Mouse (Mus musculus) liver, embryonic 15.5 days (tissue): ENCODE data around the gene Rxrb. TPM values are rescaled to one million over a fixed set of nuclear protein-coding genes. Genes with fewer than 3 reads are reported as not detected.
"Not testable (repeated sequence)": the region's sequence is repeated elsewhere in the genome, so short reads cannot be mapped to it uniquely, and the experiment has no call there.

Source experiments
- ATAC-seq: fragments of 200-750 bp; cut with Nextera tagmentation; 2 replicates; pipeline ENCODE4 v1.8.0; 2017; ENCODE audit warnings: moderate number of reproducible peaks, mild to moderate bottlenecking, moderate library complexity; ENCODE audit not compliant: insufficient read depth
- H3K27ac ChIP-seq: fragments of 300-500 bp; sonication (generic); replicated peaks from 2 replicates; pipeline ENCODE4 v1.5.1; 2015; ENCODE audit warnings: mild to moderate bottlenecking, inconsistent platforms
- H3K27me3 ChIP-seq: fragments of 300-500 bp; sonication (generic); 2 replicates; pipeline ENCODE4 v1.6.1; 2015; ENCODE audit warnings: mild to moderate bottlenecking, inconsistent platforms
- H3K36me3 ChIP-seq: fragments of 300-500 bp; sonication (generic); replicated peaks from 2 replicates; pipeline ENCODE4 v1.6.1; 2015; ENCODE audit warnings: moderate library complexity, mild to moderate bottlenecking, inconsistent platforms
- H3K4me1 ChIP-seq: fragments of 300-500 bp; sonication (generic); replicated peaks from 2 replicates; pipeline ENCODE4 v1.6.1; 2015; ENCODE audit warnings: inconsistent platforms
- H3K4me2 ChIP-seq: fragments of 300-500 bp; sonication (generic); 2 replicates; pipeline ENCODE4 v1.6.1; 2015; ENCODE audit warnings: moderate library complexity, mild to moderate bottlenecking, inconsistent platforms
- H3K4me3 ChIP-seq: fragments of 300-500 bp; sonication (generic); replicated peaks from 2 replicates; pipeline ENCODE4 v1.5.1; 2015; ENCODE audit warnings: mild to moderate bottlenecking, inconsistent platforms
- H3K9ac ChIP-seq: fragments of 300-500 bp; sonication (generic); 2 replicates; pipeline ENCODE4 v1.6.1; 2015; ENCODE audit warnings: moderate library complexity, mild to moderate bottlenecking, inconsistent platforms
- H3K9me3 ChIP-seq: fragments of 300-500 bp; sonication (generic); replicated peaks from 2 replicates; pipeline ENCODE4 v1.6.1; 2016; ENCODE audit warnings: inconsistent platforms
- WGBS: fragments of 180-500 bp; shearing (Covaris S2); methylation state at CpG from one replicate; pipeline ENCODE4 v1.1.7; 2015; ENCODE audit warnings: mixed read lengths; ENCODE audit not compliant: insufficient replicate concordance; 5-methylcytosine and 5-hydroxymethylcytosine counted together
- polyA plus RNA-seq: library from polyadenylated mRNA; unstranded; fragments of >200 nt; fragmentation: Nextera tagmentation; extraction: Ambion mirVana; gene quantifications from 2 replicates; pipeline ENCODE4 v1.2.1, GENCODE M21; 2015

The Rxrb gene
- 16.7 and 19.3 TPM in 2 replicates for polyA plus RNA-seq

GRCm38 (mm10) chr17:34031465-34032173 is at the start of gene Rxrb, which contains the start of gene Slc39a7:
Gene Rxrb, plus strand, starts transcription at chr17:34031812.
Gene Slc39a7, minus strand, starts transcription at chr17:34031682.
- Histone ChIP-seq H3K27ac (peak within 1 kb of the TSS; percentile 97), H3K27me3 (no peaks in the 10 kb centered on the region), H3K4me1 (peaks cover 67% of the 10 kb centered on the region), H3K9me3 (no peaks in the 10 kb centered on the region), H3K4me2 (peak within 1 kb of the TSS; percentile 93), H3K4me3 (peak within 1 kb of the TSS; percentile 98), H3K36me3 (peaks cover 42% of the 10 kb centered on the region), H3K9ac (peak within 1 kb of the TSS; percentile 96)
- ATAC-seq, result peak; percentile 72
- WGBS, result under 1% methylated on average over 86 of the region's 88 CpGs

- H3K9me3 ChIP-seq, H3K9ac ChIP-seq, H3K27ac ChIP-seq, H3K36me3 ChIP-seq, ATAC-seq: not testable (repeated sequence)
- peak overlapping the region; percentile 84 for H3K4me2 ChIP-seq
- H3K4me3 ChIP-seq, result peak overlapping the region; percentile 64; the same call in 1 of the 2 replicates
- peaks cover 29% of the 10 kb centered on the region for H3K27me3 ChIP-seq
- WGBS, result 2% methylated on average over 8 of the region's 8 CpGs
- H3K4me1 ChIP-seq, result peaks cover 43% of the 10 kb centered on the region
Observed at GRCm38 (mm10) chr17:33982136-33982535, 49.5 kb upstream of the Rxrb start.

GRCm38 (mm10) chr17:33991788-33992664 is 39.6 kb upstream of the Rxrb start:
- H3K9ac ChIP-seq, result no peak overlapping the region
- H3K4me3 ChIP-seq, result no peak overlapping the region
- H3K36me3 ChIP-seq, result peaks cover 11% of the 10 kb centered on the region
- H3K27ac ChIP-seq, result no peak overlapping the region
- no peak for ATAC-seq
- H3K4me2 ChIP-seq, result no peak overlapping the region
- peaks cover 3% of the 10 kb centered on the region; the same call in 1 of the 2 replicates for H3K4me1 ChIP-seq
- H3K27me3 ChIP-seq, result peaks cover 19% of the 10 kb centered on the region
- WGBS, result 28% methylated on average over 10 of the region's 10 CpGs
- H3K9me3 ChIP-seq, result no peaks in the 10 kb centered on the region

GRCm38 (mm10) chr17:33994959-33995358 is 36.7 kb upstream of the Rxrb start:
- Histone ChIP-seq H3K4me3 (no peak overlapping the region), H3K9ac (no peak overlapping the region), H3K36me3 (peaks cover 11% of the 10 kb centered on the region), H3K27me3 (peaks cover 12% of the 10 kb centered on the region), H3K27ac (no peak overlapping the region), H3K4me2 (no peak overlapping the region), H3K9me3 (no peaks in the 10 kb centered on the region), H3K4me1 (peaks cover 15% of the 10 kb centered on the region)
- no peak for ATAC-seq
- 69% methylated on average over 8 of the region's 8 CpGs for WGBS

- Histone ChIP-seq H3K4me1 (peaks cover 22% of the 10 kb centered on the region), H3K4me2 (no peak overlapping the region), H3K36me3 (peaks cover 11% of the 10 kb centered on the region), H3K9me3 (no peaks in the 10 kb centered on the region), H3K27ac (no peak overlapping the region), H3K9ac (no peak overlapping the region), H3K4me3 (no peak overlapping the region), H3K27me3 (peaks cover 18% of the 10 kb centered on the region)
- ATAC-seq, result no peak
- WGBS, result 47% methylated on average over 3 of the region's 3 CpGs
Observed at GRCm38 (mm10) chr17:33995651-33996050, 36.0 kb upstream of the Rxrb start.

GRCm38 (mm10) chr17:33997025-33997424 is 34.6 kb upstream of the Rxrb start:
- WGBS, result 76% methylated on average over 2 of the region's 2 CpGs
- not testable (repeated sequence) for H3K4me3 ChIP-seq, ATAC-seq, H3K4me2 ChIP-seq, H3K9ac ChIP-seq, H3K27ac ChIP-seq, H3K9me3 ChIP-seq
- Histone ChIP-seq H3K4me1 (peaks cover 20% of the 10 kb centered on the region), H3K27me3 (peaks cover 31% of the 10 kb centered on the region), H3K36me3 (peaks cover 11% of the 10 kb centered on the region)

GRCm38 (mm10) chr17:33998697-33999096 is 32.9 kb upstream of the Rxrb start:
- WGBS, result 38% methylated on average over 5 of the region's 5 CpGs
- H3K36me3 ChIP-seq, result peaks cover 11% of the 10 kb centered on the region
- peak overlapping the region; percentile 67; the same call in 1 of the 2 replicates for H3K4me3 ChIP-seq
- H3K9me3 ChIP-seq, ATAC-seq, H3K9ac ChIP-seq, H3K27ac ChIP-seq: not testable (repeated sequence)
- H3K27me3 ChIP-seq, result peaks cover 32% of the 10 kb centered on the region
- peak overlapping the region; percentile 97 for H3K4me2 ChIP-seq
- peaks cover 19% of the 10 kb centered on the region for H3K4me1 ChIP-seq

- Histone ChIP-seq H3K4me1 (peaks cover 19% of the 10 kb centered on the region), H3K4me3 (peak overlapping the region; percentile 67), H3K36me3 (peaks cover 11% of the 10 kb centered on the region), H3K27me3 (peaks cover 32% of the 10 kb centered on the region), H3K9me3 (no peaks in the 10 kb centered on the region), H3K4me2 (peak overlapping the region; percentile 97), H3K27ac (peak overlapping the region; percentile 41; the same call in 1 of the 2 replicates), H3K9ac (peak overlapping the region; percentile 59)
- under 1% methylated on average over 87 of the region's 87 CpGs for WGBS
- peak; percentile 42 for ATAC-seq
Observed at GRCm38 (mm10) chr17:33999341-34000149, 32.1 kb upstream of the Rxrb start.

- H3K27me3 ChIP-seq, result peaks cover 32% of the 10 kb centered on the region
- H3K9me3 ChIP-seq, result no peaks in the 10 kb centered on the region
- peaks cover 11% of the 10 kb centered on the region for H3K36me3 ChIP-seq
- H3K4me2 ChIP-seq, result peak within 1 kb of the TSS; percentile 97
- H3K4me3 ChIP-seq, result peak within 1 kb of the TSS; percentile 67
- peak; percentile 86 for ATAC-seq
- peak within 1 kb of the TSS; percentile 59 for H3K9ac ChIP-seq
- WGBS, result under 1% methylated on average over 30 of the region's 30 CpGs
- H3K4me1 ChIP-seq, result peaks cover 19% of the 10 kb centered on the region
- peak within 1 kb of the TSS; percentile 41; the same call in 1 of the 2 replicates for H3K27ac ChIP-seq
Observed at GRCm38 (mm10) chr17:34000150-34000537, 31.5 kb upstream of the Rxrb start, which contains the start of gene H2-K1. Gene H2-K1, minus strand, starts transcription at chr17:34000347.

GRCm38 (mm10) chr17:34000796-34001195 is 30.8 kb upstream of the Rxrb start:
- H3K9ac ChIP-seq, ATAC-seq, H3K27ac ChIP-seq, H3K9me3 ChIP-seq, H3K36me3 ChIP-seq: not testable (repeated sequence)
- peaks cover 36% of the 10 kb centered on the region for H3K27me3 ChIP-seq
- peaks cover 19% of the 10 kb centered on the region for H3K4me1 ChIP-seq
- H3K4me2 ChIP-seq, result peak overlapping the region; percentile 97
- peak overlapping the region; percentile 67 for H3K4me3 ChIP-seq
- 55% methylated on average over 2 of the region's 2 CpGs for WGBS
